Mouse (Mus musculus): ENCODE measurements around the gene Chml. TPM values are rescaled to one million over a fixed set of nuclear protein-coding genes. Genes with fewer than 3 reads are reported as not detected.

Gene Chml
- polyA plus RNA-seq, 1 experiment from 2014 or later: 8.1 TPM

- H3K9me3 ChIP-seq (replicated peaks): no peaks in the 10 kb centered on the region
- H3K9ac ChIP-seq: no peak overlapping the region
- ATAC-seq (ENCODE audit: insufficient number of reproducible peaks, low FRiP score): no peak
- whole genome bisulfite sequencing: 82% methylated on average over 4 of the region's 4 CpGs
- H3K4me2 ChIP-seq: no peak overlapping the region
- H3K27ac ChIP-seq (ENCODE audit: poor library complexity, severe bottlenecking): no peak overlapping the region
- no peaks in the 10 kb centered on the region for H3K4me1 ChIP-seq (replicated peaks)
- no peaks in the 10 kb centered on the region for H3K27me3 ChIP-seq (replicated peaks)
- H3K36me3 ChIP-seq: no peaks in the 10 kb centered on the region
- H3K4me3 ChIP-seq: no peak overlapping the region
Observed at GRCm38 (mm10) chr1:175648615-175649014, 44.1 kb downstream of the Chml start.

GRCm38 (mm10) chr1:175646952-175647351 is 45.7 kb downstream of the Chml start:
- Histone ChIP-seq H3K27ac (ENCODE audit: poor library complexity, severe bottlenecking) (no peak overlapping the region), H3K9me3 (replicated peaks) (no peaks in the 10 kb centered on the region), H3K9ac (no peak overlapping the region), H3K4me2 (no peak overlapping the region), H3K36me3 (no peaks in the 10 kb centered on the region), H3K27me3 (replicated peaks) (no peaks in the 10 kb centered on the region), H3K4me3 (no peak overlapping the region), H3K4me1 (replicated peaks) (no peaks in the 10 kb centered on the region)
- ATAC-seq (ENCODE audit: insufficient number of reproducible peaks, low FRiP score): no peak
- 66% methylated on average over 9 of the region's 9 CpGs for WGBS

- no peak overlapping the region for H3K4me3 ChIP-seq
- H3K4me2 ChIP-seq: no peak overlapping the region
- no peak for ATAC-seq (ENCODE audit: insufficient number of reproducible peaks, low FRiP score)
- H3K4me1 ChIP-seq (replicated peaks): no peaks in the 10 kb centered on the region
- H3K9me3 ChIP-seq (replicated peaks): no peaks in the 10 kb centered on the region
- 61% methylated on average over 5 of the region's 5 CpGs for WGBS
- H3K9ac ChIP-seq: no peak overlapping the region
- no peaks in the 10 kb centered on the region for H3K27me3 ChIP-seq (replicated peaks)
- H3K27ac ChIP-seq (ENCODE audit: poor library complexity, severe bottlenecking): no peak overlapping the region
- no peaks in the 10 kb centered on the region for H3K36me3 ChIP-seq
Observed at GRCm38 (mm10) chr1:175643496-175644265, 49.0 kb downstream of the Chml start.

- Histone ChIP-seq H3K9me3 (replicated peaks) (no peaks in the 10 kb centered on the region), H3K27ac (ENCODE audit: poor library complexity, severe bottlenecking) (no peak overlapping the region), H3K9ac (no peak overlapping the region), H3K4me3 (no peak overlapping the region), H3K36me3 (no peaks in the 10 kb centered on the region), H3K27me3 (replicated peaks) (no peaks in the 10 kb centered on the region), H3K4me2 (no peak overlapping the region), H3K4me1 (replicated peaks) (no peaks in the 10 kb centered on the region)
- no peak for ATAC-seq (ENCODE audit: insufficient number of reproducible peaks, low FRiP score)
- 71% methylated on average over 6 of the region's 6 CpGs for WGBS
Observed at GRCm38 (mm10) chr1:175640435-175641150, 52.1 kb downstream of the Chml start.

GRCm38 (mm10) chr1:175639072-175639471 is 53.6 kb downstream of the Chml start:
- ATAC-seq (ENCODE audit: insufficient number of reproducible peaks, low FRiP score): no peak
- no peaks in the 10 kb centered on the region for H3K27me3 ChIP-seq (replicated peaks)
- H3K4me3 ChIP-seq: no peak overlapping the region
- no peak overlapping the region for H3K9ac ChIP-seq
- no peaks in the 10 kb centered on the region for H3K36me3 ChIP-seq
- no peaks in the 10 kb centered on the region for H3K4me1 ChIP-seq (replicated peaks)
- no peak overlapping the region for H3K4me2 ChIP-seq
- no peak overlapping the region for H3K27ac ChIP-seq (ENCODE audit: poor library complexity, severe bottlenecking)
- 83% methylated on average over 7 of the region's 7 CpGs for WGBS
- no peaks in the 10 kb centered on the region for H3K9me3 ChIP-seq (replicated peaks)

GRCm38 (mm10) chr1:175637677-175638076 is 55.0 kb downstream of the Chml start:
- no peaks in the 10 kb centered on the region for H3K9me3 ChIP-seq (replicated peaks)
- no peak overlapping the region for H3K4me2 ChIP-seq
- no peaks in the 10 kb centered on the region for H3K4me1 ChIP-seq (replicated peaks)
- no peak overlapping the region for H3K4me3 ChIP-seq
- ATAC-seq (ENCODE audit: insufficient number of reproducible peaks, low FRiP score): no peak
- 76% methylated on average over 7 of the region's 7 CpGs for WGBS
- no peak overlapping the region for H3K9ac ChIP-seq
- no peak overlapping the region for H3K27ac ChIP-seq (ENCODE audit: poor library complexity, severe bottlenecking)
- H3K27me3 ChIP-seq (replicated peaks): no peaks in the 10 kb centered on the region
- H3K36me3 ChIP-seq: no peaks in the 10 kb centered on the region

GRCm38 (mm10) chr1:175632470-175632869 is 60.2 kb downstream of the Chml start:
- ATAC-seq (ENCODE audit: insufficient number of reproducible peaks, low FRiP score): no peak
- no peak overlapping the region for H3K27ac ChIP-seq (ENCODE audit: poor library complexity, severe bottlenecking)
- H3K36me3 ChIP-seq: no peaks in the 10 kb centered on the region
- H3K4me2 ChIP-seq: no peak overlapping the region
- no peak overlapping the region for H3K4me3 ChIP-seq
- H3K4me1 ChIP-seq (replicated peaks): no peaks in the 10 kb centered on the region
- WGBS: 94% methylated on average over 14 of the region's 14 CpGs
- H3K9ac ChIP-seq: no peak overlapping the region
- H3K9me3 ChIP-seq (replicated peaks): 0 out of 2 replicates have a peak, but pooled peaks cover 4% of the 10 kb centered on the region
- no peaks in the 10 kb centered on the region for H3K27me3 ChIP-seq (replicated peaks)

Other genes starting within 250 kb of the Chml start
- gene Rgs7, start 200.4 kb downstream of the Chml start, polyA plus RNA-seq (2016; fragmentation: Nextera tagmentation; extraction: Ambion mirVana): 0.72 and 1.4 TPM in 2 replicates
- 0.18 and 0.29 TPM in 2 replicates for gene Kmo, start 72.5 kb downstream of the Chml start, polyA plus RNA-seq (2016; fragmentation: Nextera tagmentation; extraction: Ambion mirVana)
- 192 and 201 TPM in 2 replicates for gene Fh1, start 67.3 kb downstream of the Chml start, polyA plus RNA-seq (2016; fragmentation: Nextera tagmentation; extraction: Ambion mirVana)
- 15.3 and 16.6 TPM in 2 replicates for gene Opn3, start 125 bp downstream of the Chml start, polyA plus RNA-seq (2016; fragmentation: Nextera tagmentation; extraction: Ambion mirVana)
- not detected in 2 replicates for gene Wdr64, start 5.7 kb upstream of the Chml start, polyA plus RNA-seq (2016; fragmentation: Nextera tagmentation; extraction: Ambion mirVana)
- 44.2 and 47.4 TPM in 2 replicates for gene Exo1, start 187.7 kb upstream of the Chml start, polyA plus RNA-seq (2016; fragmentation: Nextera tagmentation; extraction: Ambion mirVana)
- not detected in 2 replicates for gene Gm38100, start 227.4 kb upstream of the Chml start, polyA plus RNA-seq (2016; fragmentation: Nextera tagmentation; extraction: Ambion mirVana)